Mouse (Mus musculus) cortical plate, adult 2 months (tissue): ENCODE data around the gene Zfand2b.

Source experiments
- CTCF ChIP-seq: fragments of 200-500 bp; IDR thresholded peaks from 2 replicates; pipeline ENCODE4 v1.5.1; 2011; ENCODE audit warnings: mild to moderate bottlenecking, control low read depth, low read length; ENCODE audit not compliant: insufficient read depth; ENCODE audit errors: extremely low read depth
- POLR2A ChIP-seq: fragments of 200-500 bp; IDR thresholded peaks from 2 replicates; pipeline ENCODE4 v1.6.1; 2011; ENCODE audit warnings: mild to moderate bottlenecking, low read length, control low read depth; ENCODE audit not compliant: insufficient read depth; ENCODE audit errors: extremely low read depth

DNA sequence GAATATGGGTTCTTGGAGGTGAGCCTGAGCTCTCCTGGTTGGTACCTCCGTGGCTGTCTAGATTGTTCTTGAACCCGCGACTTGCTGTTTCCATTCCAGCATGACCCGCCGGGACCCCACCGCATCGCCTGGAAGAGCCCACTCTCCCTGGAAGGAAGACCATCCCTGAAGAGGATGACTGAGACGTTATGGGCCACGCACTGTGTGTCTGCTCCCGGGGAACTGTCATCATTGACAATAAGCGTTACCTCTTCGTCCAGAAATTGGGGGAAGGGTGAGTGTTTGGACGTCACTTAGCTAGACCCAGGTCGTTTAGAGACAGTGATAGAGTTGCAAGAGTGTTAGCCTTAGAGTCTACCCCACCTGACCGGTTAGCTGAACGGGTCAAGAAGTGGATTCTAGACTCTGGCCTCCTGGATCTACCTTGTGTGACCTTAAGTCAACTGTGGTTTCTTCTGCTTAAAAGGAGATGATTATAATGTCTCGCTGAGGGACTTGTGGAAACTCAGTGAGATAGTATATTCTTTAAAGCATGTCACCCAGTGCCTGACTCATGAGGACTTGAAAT lies 42.8 kb downstream of the Zfand2b start:
- no peak for TF ChIP-seq CTCF
- TF ChIP-seq POLR2A, result no peak
